9 mouse cellular contexts compared by ENCODE assay signal in genomic region chr16:51937298-51937697, GRCm38 (mm10).
DNase-seq lines count a peak whose midpoint lies in the region; ATAC-seq lines count a peak whose summit lies in the region.
"Had no signal": no experiment of that assay in that cellular context is flagged by ENCODE, and none has a peak within 500 bp of the region (broad histone marks: within the 10 kb centered on the region; RNA-seq: fewer than 3 reads in every experiment).

No protein-coding gene starts in this region.

- peak overlapping the region; percentile 46 for H3K27ac ChIP-seq in forebrain, embryonic 15.5 days (replicated peaks)
- no peak overlapping the region for H3K27ac ChIP-seq in forebrain, embryonic 12.5 days
- no peak overlapping the region for H3K27ac ChIP-seq in heart, embryonic 10.5 days
- H3K27ac ChIP-seq: liver, embryonic 14.5 days had no signal

- peaks cover 6% of the 10 kb centered on the region; the same call in 1 of the 2 replicates for H3K4me1 ChIP-seq in forebrain, embryonic 15.5 days
- H3K4me1 ChIP-seq in forebrain, embryonic 12.5 days, result no peaks in the 10 kb centered on the region
- H3K4me1 ChIP-seq in heart, embryonic 10.5 days, result no peaks in the 10 kb centered on the region

- H3K9me3 ChIP-seq in forebrain, embryonic 15.5 days, result no peaks in the 10 kb centered on the region
- no peaks in the 10 kb centered on the region for H3K9me3 ChIP-seq in forebrain, embryonic 12.5 days
- H3K9me3 ChIP-seq in heart, embryonic 10.5 days, result no peaks in the 10 kb centered on the region

- H3K4me2 ChIP-seq in forebrain, embryonic 15.5 days (replicated peaks), result no peak overlapping the region
- H3K4me2 ChIP-seq in forebrain, embryonic 12.5 days, result no peak overlapping the region

- peak; percentile 93 for ATAC-seq in forebrain, embryonic 15.5 days (replicated peaks)
- ATAC-seq in forebrain, embryonic 12.5 days (ENCODE audit: low FRiP score), result no peak

- 63% methylated on average over 9 of the region's 9 CpGs for WGBS in forebrain, embryonic 15.5 days
- WGBS in forebrain, embryonic 12.5 days, result 85% methylated on average over 9 of the region's 9 CpGs
- WGBS in heart, embryonic 10.5 days, result 85% methylated on average over 9 of the region's 9 CpGs

- no peak overlapping the region for H3K4me3 ChIP-seq in forebrain, embryonic 15.5 days
- no peak overlapping the region for H3K4me3 ChIP-seq in forebrain, embryonic 12.5 days (replicated peaks)
- no peak overlapping the region for H3K4me3 ChIP-seq in heart, embryonic 10.5 days

- no peaks in the 10 kb centered on the region for H3K27me3 ChIP-seq in forebrain, embryonic 15.5 days
- H3K27me3 ChIP-seq in forebrain, embryonic 12.5 days, result no peaks in the 10 kb centered on the region
- no peaks in the 10 kb centered on the region for H3K27me3 ChIP-seq in heart, embryonic 10.5 days (ENCODE audit: insufficient read depth, poor library complexity, severe bottlenecking)

- no peaks in the 10 kb centered on the region for H3K36me3 ChIP-seq in forebrain, embryonic 15.5 days
- no peaks in the 10 kb centered on the region for H3K36me3 ChIP-seq in forebrain, embryonic 12.5 days (replicated peaks)
- no peaks in the 10 kb centered on the region for H3K36me3 ChIP-seq in heart, embryonic 10.5 days

- DNase-seq in cerebellum, postnatal 10 days, result peak; percentile 89 to 95
- peak; percentile 74 to 77 for DNase-seq in layer of hippocampus, adult 8-10 months (ENCODE audit: low spot score in 2 of 2)
- DNase-seq in right cerebral cortex, adult 18-20 months, result peak; percentile 53
- DNase-seq in heart, embryonic 10.5 days (ENCODE audit: low spot score), result no peak
- no peak for DNase-seq in ovary, postnatal 14 days (ENCODE audit: low spot score)
- DNase-seq in thymus, adult 18-20 months, result no peak

- H3K9ac ChIP-seq in forebrain, embryonic 15.5 days (replicated peaks), result no peak overlapping the region
- H3K9ac ChIP-seq in forebrain, embryonic 12.5 days, result no peak overlapping the region
- H3K9ac ChIP-seq: liver, embryonic 14.5 days had no signal

Comparison
In these comparisons a context has a peak if more than half of its experiments do, and no peak if none do; other contexts are left out.
1. DNase-seq: peak in cerebellum, postnatal 10 days (2 of 2), layer of hippocampus, adult 8-10 months (2 of 2) and right cerebral cortex, adult 18-20 months (single experiment); none in heart, embryonic 10.5 days (single experiment), ovary, postnatal 14 days (single experiment) and thymus, adult 18-20 months (0 of 2).